Comparison of ENCODE assay signal across 22 mouse cellular contexts in genomic region chr7:82783071-82783470, GRCm38 (mm10).
DNase-seq lines count a peak whose midpoint lies in the region; ATAC-seq and TF ChIP-seq lines count a peak whose summit lies in the region.
"Had no signal": no experiment of that assay in that cellular context is flagged by ENCODE, and none has a peak within 500 bp of the region (broad histone marks: within the 10 kb centered on the region; RNA-seq: fewer than 3 reads in every experiment).

No protein-coding gene starts in this region.

- DNase-seq in kidney, adult 2 months, result peak; percentile 43
- DNase-seq in ES-E14 (ENCODE audit: low read depth, low spot score), result no peak
- DNase-seq in gonadal fat pad, adult 2 months (ENCODE audit: low read depth), result peak; percentile 31
- DNase-seq in kidney, postnatal 14 days, result peak; percentile 32
- DNase-seq in right cerebral cortex, postnatal 10 days (ENCODE audit: low spot score in 2 of 2), result no peak
- DNase-seq in c-Kit-positive CD71-positive TER-119-positive erythroid progenitor cells, embryonic 14.5 days (ENCODE audit: low spot score), result no peak
- DNase-seq: adrenal gland, postnatal 14 days; cerebellum, adult 2 months; cerebellum, postnatal 10 days; gastrocnemius, adult 2 months; gastrocnemius, postnatal 25 days; heart, adult 18-20 months; heart, postnatal 14 days had no signal

- no peak overlapping the region for H3K4me2 ChIP-seq in kidney, embryonic 15.5 days
- H3K4me2 ChIP-seq in intestine, embryonic 15.5 days (replicated peaks), result no peak overlapping the region
- H3K4me2 ChIP-seq: heart, embryonic 11.5 days; heart, embryonic 15.5 days; hindbrain, embryonic 14.5 days had no signal

- WGBS in kidney, adult 2 months, result 61% methylated on average over 2 of the region's 2 CpGs
- WGBS in kidney, embryonic 15.5 days, result 61% methylated on average over 2 of the region's 2 CpGs
- 75% methylated on average over 2 of the region's 2 CpGs for WGBS in intestine, embryonic 15.5 days

- H3K4me1 ChIP-seq in kidney, adult 2 months (ENCODE audit: control insufficient read depth, insufficient read depth, low read length), result no peaks in the 10 kb centered on the region; the same call in 1 of the 2 replicates
- no peaks in the 10 kb centered on the region for H3K4me1 ChIP-seq in kidney, embryonic 15.5 days
- peaks cover 13 to 31% of the 10 kb centered on the region in 2 experiments for H3K4me1 ChIP-seq in ES-E14 (ENCODE audit: control insufficient read depth in 2 of 2, insufficient read depth in 2 of 2, low read length in 2 of 2, poor library complexity in 1 of 2)
- no peaks in the 10 kb centered on the region for H3K4me1 ChIP-seq in intestine, embryonic 15.5 days (replicated peaks)

- no peaks in the 10 kb centered on the region for H3K9me3 ChIP-seq in kidney, embryonic 15.5 days (replicated peaks)
- no peaks in the 10 kb centered on the region for H3K9me3 ChIP-seq in ES-E14 (ENCODE audit: control insufficient read depth, insufficient read depth, low read depth, low read length)
- no peaks in the 10 kb centered on the region for H3K9me3 ChIP-seq in intestine, embryonic 15.5 days
- H3K9me3 ChIP-seq: embryonic facial prominence, embryonic 10.5 days; heart, embryonic 15.5 days; hindbrain, embryonic 10.5 days had no signal

- no peak for TF ChIP-seq POLR2A in kidney, adult 2 months (IDR thresholded peaks at IDR 0.05; ENCODE audit: low read depth, low read length)

- TF ChIP-seq CTCF in kidney, adult 2 months (conservative IDR thresholded peaks at IDR 0.05; ENCODE audit: insufficient read depth, insufficient read length, low read depth, low read length), result no peak

- no peaks in the 10 kb centered on the region for H3K36me3 ChIP-seq in kidney, adult 2 months (ENCODE audit: control insufficient read depth, insufficient read depth, low read length)
- H3K36me3 ChIP-seq in kidney, embryonic 15.5 days, result no peaks in the 10 kb centered on the region
- H3K36me3 ChIP-seq in ES-E14 (ENCODE audit: control insufficient read depth, insufficient read depth, low read length, poor library complexity, severe bottlenecking), result no peaks in the 10 kb centered on the region; the same call in 1 of the 2 replicates
- H3K36me3 ChIP-seq in intestine, embryonic 15.5 days, result no peaks in the 10 kb centered on the region
- H3K36me3 ChIP-seq: heart, embryonic 15.5 days had no signal

- ATAC-seq in kidney, embryonic 15.5 days (replicated peaks; ENCODE audit: low FRiP score), result no peak
- ATAC-seq in intestine, embryonic 15.5 days, result no peak
- ATAC-seq: activated CD4-positive, CD25-positive, alpha-beta regulatory T cell, adult 4 months; forebrain, embryonic 14.5 days had no signal

- no peaks in the 10 kb centered on the region for H3K27me3 ChIP-seq in kidney, adult 2 months (replicated peaks; ENCODE audit: control insufficient read depth, insufficient read depth, low read length)
- no peaks in the 10 kb centered on the region for H3K27me3 ChIP-seq in kidney, embryonic 15.5 days
- H3K27me3 ChIP-seq in intestine, embryonic 15.5 days (replicated peaks), result no peaks in the 10 kb centered on the region
- H3K27me3 ChIP-seq: heart, embryonic 15.5 days had no signal

- no peak overlapping the region for H3K9ac ChIP-seq in kidney, embryonic 15.5 days
- peak overlapping the region; percentile 53; the same call in 1 of the 2 replicates for H3K9ac ChIP-seq in ES-E14 (ENCODE audit: insufficient read depth, low read depth, low read length, poor library complexity, severe bottlenecking)
- H3K9ac ChIP-seq in intestine, embryonic 15.5 days, result no peak overlapping the region
- H3K9ac ChIP-seq: heart, embryonic 15.5 days; hindbrain, embryonic 14.5 days had no signal

- in situ Hi-C loops in ES-E14 (cut with MboI; ENCODE audit: low sequenced_read_pairs in 2 of 2, unreplicated experiment in 2 of 2), result no loop called here

- H3K27ac ChIP-seq in kidney, adult 2 months (ENCODE audit: insufficient read depth, low read depth, low read length), result no peak overlapping the region
- no peak overlapping the region for H3K27ac ChIP-seq in kidney, embryonic 15.5 days
- peak overlapping the region; percentile 94 for H3K27ac ChIP-seq in ES-E14 (ENCODE audit: insufficient read depth, low read depth, low read length, poor library complexity, severe bottlenecking)
- H3K27ac ChIP-seq in intestine, embryonic 15.5 days, result no peak overlapping the region
- H3K27ac ChIP-seq: embryonic facial prominence, embryonic 10.5 days; gastrocnemius, adult 2 months; heart, embryonic 15.5 days; hindbrain, embryonic 10.5 days; hindbrain, embryonic 14.5 days had no signal

- H3K4me3 ChIP-seq in kidney, adult 2 months (ENCODE audit: insufficient read depth, low read depth, low read length), result no peak overlapping the region
- no peak overlapping the region for H3K4me3 ChIP-seq in kidney, embryonic 15.5 days (replicated peaks)
- peak overlapping the region; percentile 21 to 45; a peak in 2 of 4 replicates for H3K4me3 ChIP-seq in ES-E14 (ENCODE audit: insufficient read depth in 1 of 2, low read depth in 1 of 2, low read length in 2 of 2, poor library complexity in 1 of 2, severe bottlenecking in 1 of 2)
- no peak overlapping the region for H3K4me3 ChIP-seq in intestine, embryonic 15.5 days (replicated peaks)
- H3K4me3 ChIP-seq: embryonic facial prominence, embryonic 10.5 days; gastrocnemius, adult 2 months; heart, embryonic 15.5 days; hindbrain, embryonic 10.5 days had no signal

TF ChIP-seq in ES-E14, 5 proteins besides CTCF, POLR2A, EP300 and RAD21:
- TF ChIP-seq ZNF384 (IDR thresholded peaks at IDR 0.05; ENCODE audit: low read depth, low read length) (no peak), HCFC1 (IDR thresholded peaks at IDR 0.05; ENCODE audit: borderline replicate concordance, insufficient read depth, low read length) (no peak), CHD2 (IDR thresholded peaks at IDR 0.05; ENCODE audit: low read depth, low read length) (no peak), ZC3H11A (IDR thresholded peaks at IDR 0.05; ENCODE audit: borderline replicate concordance, low read depth, low read length) (no peak), MAFK (IDR thresholded peaks at IDR 0.05; ENCODE audit: insufficient read depth, low read depth, low read length) (no peak)

Comparison
In these comparisons a context has a peak if more than half of its experiments do, and no peak if none do; other contexts are left out.
1. DNase-seq: peak in kidney, adult 2 months (single experiment), gonadal fat pad, adult 2 months (single experiment) and kidney, postnatal 14 days (single experiment); none in ES-E14 (single experiment), right cerebral cortex, postnatal 10 days (0 of 2) and c-Kit-positive CD71-positive TER-119-positive erythroid progenitor cells, embryonic 14.5 days (single experiment).
2. H3K4me3 ChIP-seq: peak in ES-E14 (2 of 2); none in kidney, adult 2 months (single experiment), kidney, embryonic 15.5 days (single experiment) and intestine, embryonic 15.5 days (single experiment).